Mouse (Mus musculus): ENCODE results near the gene Primpol. TPM values are rescaled to one million over a fixed set of nuclear protein-coding genes. Genes with fewer than 3 reads are reported as not detected.

Gene Primpol
- polyA plus RNA-seq, 1 experiment from 2014 or later: 14.9 TPM

DNA sequence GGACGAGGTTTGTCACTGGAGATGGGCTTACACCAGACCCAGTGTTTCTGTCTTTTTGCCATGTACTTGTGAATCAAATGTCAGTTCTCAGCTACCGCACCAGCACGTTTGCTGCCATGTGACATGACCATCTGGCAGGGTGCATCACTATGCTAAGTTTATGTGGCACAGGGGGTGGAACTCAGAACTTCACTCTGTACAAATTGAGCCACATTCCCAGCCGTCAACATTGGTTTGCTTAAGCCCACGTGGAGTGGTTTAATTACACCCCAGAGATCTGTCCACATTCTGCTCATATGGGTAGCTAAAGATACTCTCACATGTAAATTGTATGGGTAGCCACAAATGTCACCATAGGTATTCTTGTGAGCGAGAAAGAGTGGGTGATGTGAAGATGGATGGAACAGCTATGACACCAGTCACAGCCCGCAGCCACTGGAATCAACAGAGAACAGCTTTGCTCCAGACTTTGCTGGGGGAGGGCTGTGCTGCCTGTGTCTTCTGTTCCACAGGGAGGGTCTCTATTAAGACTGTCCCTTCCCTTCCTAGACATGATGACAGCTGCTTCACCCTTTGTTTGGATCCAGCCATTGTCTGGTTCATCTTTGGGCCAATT lies 50.0 kb downstream of the Primpol start:
- 90% methylated on average over 7 of the region's 7 CpGs for WGBS
- H3K36me3 ChIP-seq (ENCODE audit: control insufficient read depth, insufficient read depth, low read length): no peaks in the 10 kb centered on the region; the same call in 1 of the 2 replicates

DNA sequence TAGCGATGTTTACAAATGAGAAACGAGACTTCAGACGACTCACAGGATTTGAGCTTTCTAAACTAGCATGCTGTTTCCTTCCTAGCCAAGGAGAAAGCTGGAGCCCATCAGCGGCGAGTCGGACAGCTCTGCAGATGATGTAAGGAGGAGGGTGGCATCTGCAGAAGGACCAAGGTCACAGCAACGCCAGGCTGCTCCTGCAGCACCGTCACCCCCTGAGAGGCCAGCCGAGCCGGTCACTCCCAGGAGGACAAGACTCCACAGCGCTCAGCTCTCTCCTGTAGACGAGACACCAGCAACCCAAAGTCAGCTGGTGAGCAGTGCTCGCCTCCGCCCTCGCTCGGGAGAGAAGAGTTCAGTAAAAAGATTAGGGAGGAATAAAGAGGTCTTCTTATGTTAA lies 54.7 kb downstream of the Primpol start:
- H3K4me1 ChIP-seq (replicated peaks; ENCODE audit: control insufficient read depth, insufficient read depth, low read length): no peaks in the 10 kb centered on the region
- H3K27me3 ChIP-seq (ENCODE audit: control insufficient read depth, insufficient read depth, low read length): no peaks in the 10 kb centered on the region
- H3K27ac ChIP-seq (ENCODE audit: low read depth, low read length): no peak overlapping the region
- ATAC-seq (replicated peaks; ENCODE audit: low FRiP score) (no peak), DNase-seq (ENCODE audit: low spot score) (no peak)
- no peaks in the 10 kb centered on the region for H3K9me3 ChIP-seq (ENCODE audit: control insufficient read depth, low read length)
- 90% methylated on average over 16 of the region's 16 CpGs for WGBS
- no peak overlapping the region for H3K9ac ChIP-seq (ENCODE audit: low read length)
- H3K4me2 ChIP-seq (ENCODE audit: low read depth, low read length, severe bottlenecking): no peak overlapping the region
- no peaks in the 10 kb centered on the region for H3K36me3 ChIP-seq (ENCODE audit: control insufficient read depth, insufficient read depth, low read length)
- H3K4me3 ChIP-seq (ENCODE audit: low read depth, low read length): no peak overlapping the region

More for the DNA sequence above, 50.0 kb downstream of the Primpol start:
- H3K9ac ChIP-seq (ENCODE audit: low read length): no peak overlapping the region
- no peaks in the 10 kb centered on the region for H3K9me3 ChIP-seq (ENCODE audit: control insufficient read depth, low read length)
- DNase-seq (ENCODE audit: low spot score) (no peak), ATAC-seq (replicated peaks; ENCODE audit: low FRiP score) (no peak)
- H3K27me3 ChIP-seq (ENCODE audit: control insufficient read depth, insufficient read depth, low read length): no peaks in the 10 kb centered on the region
- H3K4me3 ChIP-seq (ENCODE audit: low read depth, low read length): no peak overlapping the region
- no peak overlapping the region for H3K27ac ChIP-seq (ENCODE audit: low read depth, low read length)
- no peaks in the 10 kb centered on the region for H3K4me1 ChIP-seq (replicated peaks; ENCODE audit: control insufficient read depth, insufficient read depth, low read length)
- H3K4me2 ChIP-seq (ENCODE audit: low read depth, low read length, severe bottlenecking): no peak overlapping the region

DNA sequence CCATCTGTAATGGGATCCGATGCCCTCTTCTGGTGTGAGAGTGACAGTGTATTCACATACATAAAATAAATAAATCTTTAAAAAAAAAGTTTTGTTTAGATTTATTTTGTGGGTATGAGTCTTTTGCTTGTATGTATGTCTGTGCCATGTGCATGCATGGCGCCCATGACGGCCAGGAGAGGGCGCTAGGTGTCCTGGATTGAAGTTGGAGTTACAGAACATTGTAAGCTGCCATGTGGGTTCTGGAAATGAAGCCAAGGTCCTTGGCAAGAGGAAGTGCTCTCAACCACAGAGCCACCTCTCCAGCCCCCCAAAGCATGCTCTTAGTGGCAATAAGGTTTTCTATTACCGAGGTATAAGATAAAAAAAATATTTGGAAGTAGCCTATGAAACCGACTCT lies 57.6 kb downstream of the Primpol start:
- no peaks in the 10 kb centered on the region for H3K4me1 ChIP-seq (replicated peaks; ENCODE audit: control insufficient read depth, insufficient read depth, low read length)
- H3K27ac ChIP-seq (ENCODE audit: low read depth, low read length): no peak overlapping the region
- no peak overlapping the region for H3K9ac ChIP-seq (ENCODE audit: low read length)
- WGBS: 80% methylated on average over 6 of the region's 6 CpGs
- H3K4me2 ChIP-seq (ENCODE audit: low read depth, low read length, severe bottlenecking): no peak overlapping the region
- no peaks in the 10 kb centered on the region for H3K27me3 ChIP-seq (ENCODE audit: control insufficient read depth, insufficient read depth, low read length)
- ATAC-seq (replicated peaks; ENCODE audit: low FRiP score) (no peak), DNase-seq (ENCODE audit: low spot score) (no peak)
- no peaks in the 10 kb centered on the region for H3K9me3 ChIP-seq (ENCODE audit: control insufficient read depth, low read length)
- H3K4me3 ChIP-seq (ENCODE audit: low read depth, low read length): no peak overlapping the region
- no peaks in the 10 kb centered on the region; the same call in 1 of the 2 replicates for H3K36me3 ChIP-seq (ENCODE audit: control insufficient read depth, insufficient read depth, low read length)

DNA sequence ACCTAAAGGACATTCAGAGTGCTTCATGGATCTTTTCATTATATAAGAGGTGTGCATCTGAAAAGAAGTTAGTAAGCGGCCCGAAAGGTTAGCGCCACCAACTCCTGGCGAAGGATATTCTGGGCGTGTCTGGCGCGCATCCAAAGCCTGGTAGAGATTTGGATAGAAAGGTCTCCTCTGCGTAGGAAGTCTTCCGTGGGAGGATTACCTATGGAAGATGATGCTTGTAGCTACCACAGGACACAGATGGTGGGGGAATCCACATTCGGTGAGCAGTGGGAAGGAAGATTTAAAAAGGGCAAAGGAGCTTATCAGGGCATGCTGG lies 64.6 kb downstream of the Primpol start:
- H3K27me3 ChIP-seq (ENCODE audit: control insufficient read depth, insufficient read depth, low read length): no peaks in the 10 kb centered on the region
- DNase-seq (ENCODE audit: low spot score): no peak
- 0 out of 2 replicates have a peak, but pooled peaks cover 2% of the 10 kb centered on the region for H3K4me1 ChIP-seq (replicated peaks; ENCODE audit: control insufficient read depth, insufficient read depth, low read length)
- H3K4me3 ChIP-seq (ENCODE audit: low read depth, low read length): peak overlapping the region; percentile 73
- peak overlapping the region; percentile 70 for H3K9ac ChIP-seq (ENCODE audit: low read length)
- H3K9me3 ChIP-seq (ENCODE audit: control insufficient read depth, low read length): no peaks in the 10 kb centered on the region
- 4% methylated on average over 10 of the region's 10 CpGs for WGBS
- no peaks in the 10 kb centered on the region; the same call in 1 of the 2 replicates for H3K36me3 ChIP-seq (ENCODE audit: control insufficient read depth, insufficient read depth, low read length)
- H3K4me2 ChIP-seq (ENCODE audit: low read depth, low read length, severe bottlenecking): peak overlapping the region; percentile 57
- no peak overlapping the region for H3K27ac ChIP-seq (ENCODE audit: low read depth, low read length)
- ATAC-seq (replicated peaks; ENCODE audit: low FRiP score): no peak

DNA sequence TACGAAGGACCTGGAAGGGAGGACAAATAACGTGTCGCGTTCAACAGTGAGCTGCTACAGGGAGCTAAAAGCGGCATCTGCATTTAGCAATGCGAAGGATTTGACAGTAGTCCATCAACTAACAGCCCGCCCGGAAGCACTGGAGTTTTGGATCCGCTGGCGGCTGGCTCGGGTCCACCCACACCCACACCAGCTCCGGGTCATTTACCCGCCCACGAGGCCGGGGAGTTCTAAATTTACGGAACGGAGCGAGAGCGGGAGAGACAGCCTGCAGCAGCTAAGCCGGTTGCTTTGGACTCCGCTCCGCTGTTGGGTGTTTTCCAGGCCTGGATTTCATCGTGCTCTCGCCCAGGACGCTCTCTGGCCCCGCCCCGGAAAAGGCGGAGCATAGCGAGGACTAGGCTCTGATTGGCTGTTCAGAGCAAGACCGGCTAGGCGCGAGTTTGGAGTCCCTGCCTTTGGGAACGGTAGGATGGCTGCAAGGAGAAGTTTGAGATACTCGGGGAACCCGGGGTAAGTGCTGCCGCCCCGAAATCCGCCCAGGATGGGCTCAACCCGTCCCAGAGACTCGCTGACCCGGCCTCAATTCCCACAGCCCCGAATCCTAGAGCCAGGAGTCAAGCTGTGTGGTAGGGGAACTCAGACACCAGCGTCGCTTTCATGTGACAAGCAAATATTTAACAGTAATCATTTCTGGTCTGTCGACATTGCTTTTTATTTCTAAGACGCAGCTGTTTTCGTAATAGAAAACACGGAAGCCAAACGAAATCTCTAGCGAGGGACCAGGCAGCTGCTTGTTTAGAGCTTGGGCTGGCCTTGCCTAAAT lies 65.2 kb downstream of the Primpol start, which contains the start of gene Cenpu:
Gene Cenpu (plus strand): TSS at position 414 of the 826 bp plus-strand sequence.
- Histone ChIP-seq H3K4me2 (ENCODE audit: low read depth, low read length, severe bottlenecking) (peak within 1 kb of the TSS; percentile 58), H3K27me3 (ENCODE audit: control insufficient read depth, insufficient read depth, low read length) (no peaks in the 10 kb centered on the region), H3K9me3 (ENCODE audit: control insufficient read depth, low read length) (no peaks in the 10 kb centered on the region), H3K4me3 (ENCODE audit: low read depth, low read length) (peak within 1 kb of the TSS; percentile 73), H3K9ac (ENCODE audit: low read length) (peak within 1 kb of the TSS; percentile 70), H3K4me1 (replicated peaks; ENCODE audit: control insufficient read depth, insufficient read depth, low read length) (0 out of 2 replicates have a peak, but pooled peaks cover 2% of the 10 kb centered on the region), H3K36me3 (ENCODE audit: control insufficient read depth, insufficient read depth, low read length) (no peaks in the 10 kb centered on the region; the same call in 1 of the 2 replicates), H3K27ac (ENCODE audit: low read depth, low read length) (no peak within 1 kb of the TSS)
- ATAC-seq (replicated peaks; ENCODE audit: low FRiP score) (peak; percentile 99), DNase-seq (ENCODE audit: low spot score) (peak; percentile 99)
- under 1% methylated on average over 50 of the region's 50 CpGs for WGBS

DNA sequence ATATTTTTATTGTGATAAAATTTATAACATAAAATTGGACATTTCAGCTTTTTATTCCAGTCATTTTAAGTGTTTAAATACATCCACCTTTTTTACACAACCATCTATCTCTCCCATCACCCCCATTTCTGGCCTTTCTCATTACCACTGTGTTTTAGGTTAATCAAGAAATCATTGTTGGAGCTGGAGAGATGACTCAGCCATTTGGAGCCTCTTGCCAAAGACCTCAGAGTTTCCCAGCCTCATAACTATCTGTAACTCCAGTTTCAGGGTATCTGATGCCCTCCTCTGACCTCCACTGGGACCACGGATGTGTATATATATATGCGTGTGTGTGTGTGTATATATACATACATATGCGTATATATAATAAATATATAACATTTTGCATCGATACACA lies 66.0 kb downstream of the Primpol start:
- peak overlapping the region; percentile 73 for H3K4me3 ChIP-seq (ENCODE audit: low read depth, low read length)
- peak overlapping the region; percentile 58; the same call in 1 of the 2 replicates for H3K4me2 ChIP-seq (ENCODE audit: low read depth, low read length, severe bottlenecking)
- 0 out of 2 replicates have a peak, but pooled peaks cover 2% of the 10 kb centered on the region for H3K4me1 ChIP-seq (replicated peaks; ENCODE audit: control insufficient read depth, insufficient read depth, low read length)
- DNase-seq (ENCODE audit: low spot score) (no peak), ATAC-seq (replicated peaks; ENCODE audit: low FRiP score) (no peak)
- peak overlapping the region; percentile 32; the same call in 1 of the 2 replicates for H3K9ac ChIP-seq (ENCODE audit: low read length)
- no peaks in the 10 kb centered on the region for H3K9me3 ChIP-seq (ENCODE audit: control insufficient read depth, low read length)
- no peaks in the 10 kb centered on the region for H3K36me3 ChIP-seq (ENCODE audit: control insufficient read depth, insufficient read depth, low read length)
- WGBS: 51% methylated on average over 4 of the region's 4 CpGs
- no peak overlapping the region for H3K27ac ChIP-seq (ENCODE audit: low read depth, low read length)
- no peaks in the 10 kb centered on the region for H3K27me3 ChIP-seq (ENCODE audit: control insufficient read depth, insufficient read depth, low read length)

DNA sequence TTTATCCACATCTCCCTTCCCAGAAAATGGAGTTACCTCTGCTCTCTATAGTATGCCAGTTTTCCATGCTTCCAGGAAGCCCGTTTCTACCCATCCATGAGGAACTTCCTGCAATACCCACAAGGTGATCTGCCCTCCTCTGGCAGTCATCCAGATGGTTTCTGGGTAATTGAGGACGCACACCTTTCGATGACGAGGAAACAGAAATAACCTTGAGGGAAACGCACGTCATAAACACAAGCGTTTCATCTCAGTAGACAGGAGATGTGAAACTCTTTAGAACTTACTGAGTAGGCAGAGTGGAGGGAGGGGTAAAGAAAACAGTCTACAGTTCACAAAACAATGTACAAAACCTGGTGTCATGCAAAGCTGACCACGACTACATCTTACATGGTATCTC lies 67.0 kb downstream of the Primpol start:
- H3K4me1 ChIP-seq (replicated peaks; ENCODE audit: control insufficient read depth, insufficient read depth, low read length): 0 out of 2 replicates have a peak, but pooled peaks cover 2% of the 10 kb centered on the region
- DNase-seq (ENCODE audit: low spot score): no peak
- H3K36me3 ChIP-seq (ENCODE audit: control insufficient read depth, insufficient read depth, low read length): no peaks in the 10 kb centered on the region
- no peak overlapping the region for H3K4me2 ChIP-seq (ENCODE audit: low read depth, low read length, severe bottlenecking)
- no peak for ATAC-seq (replicated peaks; ENCODE audit: low FRiP score)
- H3K27me3 ChIP-seq (ENCODE audit: control insufficient read depth, insufficient read depth, low read length): no peaks in the 10 kb centered on the region
- 87% methylated on average over 8 of the region's 8 CpGs for WGBS
- H3K4me3 ChIP-seq (ENCODE audit: low read depth, low read length): no peak overlapping the region
- H3K27ac ChIP-seq (ENCODE audit: low read depth, low read length): no peak overlapping the region
- no peak overlapping the region for H3K9ac ChIP-seq (ENCODE audit: low read length)
- no peaks in the 10 kb centered on the region for H3K9me3 ChIP-seq (ENCODE audit: control insufficient read depth, low read length)

DNA sequence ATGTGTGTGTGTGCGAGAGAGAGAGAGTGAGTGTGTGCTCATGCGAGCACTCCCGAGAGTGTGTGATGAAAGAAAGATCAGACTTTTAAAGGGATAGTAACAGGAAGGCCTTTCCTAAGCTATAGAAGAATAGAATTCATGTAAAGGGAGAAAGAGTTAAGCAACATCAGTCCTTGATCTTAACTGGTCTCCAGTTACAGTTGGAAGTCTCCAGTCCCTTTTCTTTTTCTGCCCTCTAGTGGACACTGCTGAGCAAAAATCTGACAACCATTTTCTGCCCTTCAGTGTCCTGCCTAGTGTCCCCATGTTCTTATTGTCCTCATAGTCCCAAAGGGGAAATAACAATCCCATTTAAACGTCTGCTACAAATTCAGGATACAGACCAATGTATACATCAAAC lies 69.8 kb downstream of the Primpol start:
- ATAC-seq (replicated peaks; ENCODE audit: low FRiP score) (no peak), DNase-seq (ENCODE audit: low spot score) (peak; percentile 57)
- 56% methylated on average over 4 of the region's 4 CpGs for whole genome bisulfite sequencing
- no peak overlapping the region for H3K27ac ChIP-seq (ENCODE audit: low read depth, low read length)
- no peak overlapping the region for H3K9ac ChIP-seq (ENCODE audit: low read length)
- H3K9me3 ChIP-seq (ENCODE audit: control insufficient read depth, low read length): no peaks in the 10 kb centered on the region
- no peaks in the 10 kb centered on the region for H3K36me3 ChIP-seq (ENCODE audit: control insufficient read depth, insufficient read depth, low read length)
- H3K4me3 ChIP-seq (ENCODE audit: low read depth, low read length): no peak overlapping the region
- H3K4me2 ChIP-seq (ENCODE audit: low read depth, low read length, severe bottlenecking): no peak overlapping the region
- H3K27me3 ChIP-seq (ENCODE audit: control insufficient read depth, insufficient read depth, low read length): no peaks in the 10 kb centered on the region
- H3K4me1 ChIP-seq (replicated peaks; ENCODE audit: control insufficient read depth, insufficient read depth, low read length): 0 out of 2 replicates have a peak, but pooled peaks cover 2% of the 10 kb centered on the region
